Mouse (Mus musculus): ENCODE results near the gene Zfp526. TPM values are rescaled to one million over a fixed set of nuclear protein-coding genes. Genes with fewer than 3 reads are reported as not detected.
A peak's percentile ranks its signal among the peaks of the same experiment; 100 is the strongest.
"Not testable (repeated sequence)": the region's sequence is repeated elsewhere in the genome, so short reads cannot be mapped to it uniquely, and the experiment has no call there.

Gene Zfp526
- polyA plus RNA-seq, 1 experiment from 2014 or later = 2.7 TPM

DNA sequence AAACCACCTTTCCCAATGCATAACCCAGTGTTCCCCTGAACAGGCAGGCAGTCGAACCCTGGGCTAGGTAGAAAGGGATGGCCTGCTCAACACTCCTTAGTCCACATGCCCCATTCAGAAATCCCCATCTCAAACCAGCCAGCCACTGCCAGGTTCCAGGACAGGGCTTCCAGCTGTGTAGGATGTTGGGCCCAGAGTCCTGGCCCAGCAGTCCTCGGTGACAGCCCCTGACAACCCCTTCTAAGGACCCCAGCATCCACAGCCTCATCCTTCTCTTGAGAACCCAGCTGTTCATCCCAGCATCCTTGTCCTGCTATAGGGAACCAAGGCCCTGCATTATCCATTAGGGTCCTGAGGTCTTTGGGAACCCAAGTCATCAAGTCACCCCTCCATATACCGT is 26.3 kb downstream of the Zfp526 start:
- ATAC-seq (ENCODE audit: insufficient number of reproducible peaks, low FRiP score, low TSS enrichment, low read depth) = no peak
- no peaks in the 10 kb centered on the region for H3K9me3 ChIP-seq
- H3K4me2 ChIP-seq = peak overlapping the region; percentile 88
- peaks cover 35% of the 10 kb centered on the region for H3K36me3 ChIP-seq
- H3K4me3 ChIP-seq = peak overlapping the region; percentile 95
- WGBS = 10% methylated on average over 3 of the region's 3 CpGs
- H3K9ac ChIP-seq = peak overlapping the region; percentile 88
- H3K27ac ChIP-seq = peak overlapping the region; percentile 99
- peaks cover 65% of the 10 kb centered on the region for H3K4me1 ChIP-seq
- no peaks in the 10 kb centered on the region for H3K27me3 ChIP-seq

DNA sequence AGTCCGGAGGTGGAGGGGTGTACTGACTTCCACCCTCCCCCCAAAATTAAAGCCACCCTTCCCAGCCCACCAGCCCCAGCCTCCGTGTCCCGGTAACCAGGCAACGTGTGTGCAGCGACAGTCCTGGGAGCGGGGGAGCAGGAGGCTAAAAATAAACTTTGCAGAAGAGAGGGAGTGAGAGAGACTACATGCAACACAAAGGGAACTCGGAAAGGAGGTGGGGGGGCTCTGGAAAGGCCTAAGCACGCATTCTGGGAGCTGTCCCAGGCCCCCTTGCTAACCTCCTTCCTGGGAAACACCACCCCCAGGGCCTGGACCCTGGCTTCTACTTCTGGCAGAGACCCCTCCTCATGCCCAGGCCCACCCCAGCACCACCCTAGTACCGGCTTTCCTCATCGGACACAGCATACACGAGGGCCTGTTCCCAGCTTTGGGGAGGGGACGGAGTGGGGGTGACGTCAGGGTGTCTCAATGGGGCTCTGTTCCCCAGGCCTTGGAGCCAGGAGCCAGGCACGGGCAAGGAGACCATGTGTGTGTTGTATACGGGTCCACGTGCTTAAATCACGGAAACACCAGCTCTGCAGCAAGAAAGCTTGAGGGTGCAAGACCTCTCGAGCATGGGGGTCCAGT is 26.9 kb downstream of the Zfp526 start:
- Histone ChIP-seq H3K4me1 (peaks cover 64% of the 10 kb centered on the region), H3K9ac (peak overlapping the region; percentile 88), H3K27me3 (no peaks in the 10 kb centered on the region), H3K4me3 (peak overlapping the region; percentile 95), H3K4me2 (peak overlapping the region; percentile 88), H3K9me3 (no peaks in the 10 kb centered on the region), H3K27ac (peak overlapping the region; percentile 99), H3K36me3 (peaks cover 28% of the 10 kb centered on the region)
- ATAC-seq (ENCODE audit: insufficient number of reproducible peaks, low FRiP score, low TSS enrichment, low read depth) = peak; percentile 5; the same call in 1 of the 2 replicates
- WGBS = 1% methylated on average over 18 of the region's 18 CpGs

DNA sequence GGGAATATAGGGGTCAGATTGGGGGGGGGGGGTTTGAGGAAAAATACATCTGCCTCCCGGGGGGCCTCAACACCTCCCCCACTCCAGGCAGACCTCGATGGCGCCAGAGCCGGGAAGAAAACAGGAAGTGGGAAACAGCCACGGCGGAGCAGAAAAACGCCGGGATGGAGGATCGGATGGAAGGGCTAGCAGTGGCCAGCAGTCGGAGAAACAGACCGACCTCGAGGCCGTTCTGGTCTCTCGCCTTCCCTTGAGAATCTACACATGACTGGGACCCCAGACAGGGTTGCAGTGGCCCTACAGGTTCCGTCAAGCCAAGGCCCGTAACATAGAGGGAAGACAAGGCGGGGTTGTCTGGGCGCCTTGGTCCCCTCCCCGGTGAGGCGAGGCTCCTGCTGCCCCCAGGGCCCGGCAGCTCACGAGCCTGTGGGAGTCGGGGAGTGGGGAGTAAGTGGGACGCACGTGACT is 27.7 kb downstream of the Zfp526 start:
- peak overlapping the region; percentile 88 for H3K9ac ChIP-seq
- peaks cover 21% of the 10 kb centered on the region for H3K36me3 ChIP-seq
- H3K27ac ChIP-seq = peak overlapping the region; percentile 99
- no peak; the same call in 1 of the 2 replicates for ATAC-seq (ENCODE audit: insufficient number of reproducible peaks, low FRiP score, low TSS enrichment, low read depth)
- peak overlapping the region; percentile 88 for H3K4me2 ChIP-seq
- 1% methylated on average over 22 of the region's 25 CpGs for WGBS
- no peaks in the 10 kb centered on the region for H3K27me3 ChIP-seq
- H3K4me3 ChIP-seq = peak overlapping the region; percentile 95
- H3K9me3 ChIP-seq = no peaks in the 10 kb centered on the region
- H3K4me1 ChIP-seq = peaks cover 59% of the 10 kb centered on the region

DNA sequence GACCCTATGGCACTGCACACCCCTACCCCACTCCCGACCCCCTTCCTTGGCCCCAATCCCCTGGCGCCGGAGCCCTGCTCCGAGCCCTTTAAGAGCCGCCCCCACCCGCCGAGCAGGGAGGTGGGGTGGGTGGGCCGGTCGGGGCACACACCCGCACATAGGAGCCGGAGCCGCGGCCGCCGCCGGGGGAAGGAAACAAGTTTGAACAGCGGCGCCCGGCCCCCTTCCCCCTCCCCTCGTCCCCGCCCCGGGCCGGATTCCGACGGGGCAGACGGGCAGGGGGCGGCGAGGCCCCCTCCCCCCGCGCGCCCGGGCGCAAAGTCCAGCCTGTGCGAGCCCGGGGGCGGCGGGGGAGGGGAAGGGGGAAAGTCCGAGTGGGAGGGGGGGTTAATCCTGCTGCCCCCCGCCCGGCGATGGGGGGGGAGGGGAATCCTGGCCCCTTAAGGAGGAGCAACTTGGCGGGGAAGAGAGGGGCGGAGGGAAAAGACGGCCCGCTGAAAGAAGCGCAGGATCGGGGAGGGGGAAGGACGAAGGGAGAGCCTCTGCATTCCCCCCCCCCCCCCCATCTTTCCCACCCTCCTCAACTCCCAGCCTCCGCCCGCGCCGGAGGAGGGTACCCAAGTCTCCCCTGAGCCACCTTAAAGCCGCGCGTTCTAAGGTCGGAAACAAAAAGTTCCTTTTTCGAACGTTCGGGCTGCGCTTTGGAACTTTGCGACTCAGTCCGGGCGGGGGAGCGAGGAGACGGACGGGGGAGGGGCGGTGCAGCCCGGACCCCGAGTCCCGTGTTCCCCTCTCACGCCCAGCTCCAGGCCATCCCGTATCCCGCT is 28.3 kb downstream of the Zfp526 start:
- H3K4me2 ChIP-seq = peak overlapping the region; percentile 88
- peak overlapping the region; percentile 95 for H3K4me3 ChIP-seq
- H3K36me3 ChIP-seq = peaks cover 16% of the 10 kb centered on the region
- H3K27ac ChIP-seq = peak overlapping the region; percentile 99
- no peaks in the 10 kb centered on the region for H3K9me3 ChIP-seq
- peak; percentile 50 for ATAC-seq (ENCODE audit: insufficient number of reproducible peaks, low FRiP score, low TSS enrichment, low read depth)
- under 1% methylated on average over 41 of the region's 73 CpGs for WGBS
- no peaks in the 10 kb centered on the region for H3K27me3 ChIP-seq
- peak overlapping the region; percentile 88 for H3K9ac ChIP-seq
- peaks cover 53% of the 10 kb centered on the region for H3K4me1 ChIP-seq

DNA sequence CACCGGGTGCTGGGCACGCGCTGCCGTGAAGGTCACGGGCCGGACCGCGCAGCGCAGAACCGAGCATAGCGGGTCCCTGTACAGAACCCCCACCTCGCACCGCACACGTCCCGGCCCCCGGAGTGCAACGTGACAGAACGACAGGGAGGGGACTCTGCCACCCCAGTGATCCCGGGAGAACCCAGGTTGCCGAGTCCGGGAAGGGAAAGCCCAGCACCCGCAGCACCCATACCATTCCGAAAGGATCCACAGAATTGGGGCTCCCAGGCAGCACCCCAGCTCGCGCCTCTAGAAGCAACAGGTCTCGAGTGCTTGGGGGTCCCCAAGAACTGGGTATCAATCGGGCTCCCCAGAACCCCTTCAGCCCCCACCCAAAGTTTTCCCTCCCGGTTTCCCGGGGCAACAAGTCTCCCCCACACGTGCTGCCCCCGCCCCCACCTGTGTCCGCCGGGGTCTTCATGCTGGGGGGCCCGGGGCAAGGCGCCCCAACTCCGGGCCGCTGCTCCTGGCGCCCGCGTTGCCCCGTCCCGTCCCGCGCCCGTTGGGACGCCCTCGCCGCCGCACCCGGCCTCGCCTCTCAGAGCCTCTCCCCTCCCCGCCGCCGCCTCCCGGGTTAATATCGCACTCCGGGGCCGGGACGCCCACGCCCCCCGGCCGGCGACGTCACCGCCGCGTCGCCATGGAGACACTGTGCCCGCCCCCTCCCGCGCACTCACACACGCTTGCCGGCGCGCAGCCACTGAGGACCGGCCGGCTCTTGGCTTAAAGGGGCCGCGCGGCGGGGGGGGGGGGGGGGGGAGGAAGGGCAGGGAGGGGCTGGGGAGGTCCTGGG is 29.1 kb downstream of the Zfp526 start, which contains the start of gene Erf:
TSS of gene Erf (minus strand) at position 621 of the 832 bp plus-strand sequence.
- H3K4me1 ChIP-seq = peaks cover 45% of the 10 kb centered on the region
- no peaks in the 10 kb centered on the region for H3K9me3 ChIP-seq
- H3K9ac ChIP-seq = peak within 1 kb of the TSS; percentile 88
- peak within 1 kb of the TSS; percentile 95 for H3K4me3 ChIP-seq
- ATAC-seq (ENCODE audit: insufficient number of reproducible peaks, low FRiP score, low TSS enrichment, low read depth) = peak; percentile 81
- peak within 1 kb of the TSS; percentile 88 for H3K4me2 ChIP-seq
- H3K36me3 ChIP-seq = peaks cover 7% of the 10 kb centered on the region
- WGBS = under 1% methylated on average over 76 of the region's 81 CpGs
- H3K27ac ChIP-seq = peak within 1 kb of the TSS; percentile 99
- H3K27me3 ChIP-seq = no peaks in the 10 kb centered on the region

DNA sequence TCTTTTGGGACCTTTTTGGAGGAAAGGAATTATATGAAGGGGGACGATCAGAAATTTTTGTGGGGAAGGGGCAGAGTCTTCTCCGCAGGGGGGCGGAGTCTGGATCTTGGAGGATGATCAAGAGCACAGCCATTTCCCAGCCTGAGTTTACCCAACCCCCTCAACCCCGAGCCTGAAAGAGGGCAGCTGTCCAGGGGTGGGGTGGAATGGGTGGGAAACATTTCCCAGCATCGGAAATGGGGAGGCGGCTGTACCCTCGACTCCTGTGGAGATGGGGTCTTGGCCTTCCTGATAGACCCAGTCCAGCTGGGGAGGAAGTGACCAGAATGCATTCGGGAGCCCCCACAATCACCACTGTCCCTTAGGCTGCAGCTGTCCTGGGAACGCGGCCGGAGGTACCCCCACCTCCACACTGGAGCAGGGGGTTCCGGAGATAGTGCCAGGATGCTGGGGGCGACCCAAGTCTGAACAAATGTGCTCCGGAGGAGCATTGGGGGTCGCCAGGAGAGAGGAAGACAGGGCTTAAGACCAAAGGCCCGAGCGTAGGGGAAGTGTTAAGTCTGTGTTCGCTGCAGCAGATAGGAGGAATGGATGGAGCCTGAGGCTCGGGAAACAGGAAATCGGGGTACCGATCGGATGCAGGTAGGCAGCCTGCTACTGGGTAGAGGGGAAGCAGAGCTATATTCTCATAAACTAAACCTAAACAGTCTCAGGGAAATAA is 30.0 kb downstream of the Zfp526 start:
- peaks cover 36% of the 10 kb centered on the region for H3K4me1 ChIP-seq
- peak overlapping the region; percentile 99 for H3K27ac ChIP-seq
- peak; percentile 51 for ATAC-seq (ENCODE audit: insufficient number of reproducible peaks, low FRiP score, low TSS enrichment, low read depth)
- peak overlapping the region; percentile 88 for H3K4me2 ChIP-seq
- H3K9ac ChIP-seq = peak overlapping the region; percentile 48
- H3K9me3 ChIP-seq = no peaks in the 10 kb centered on the region
- H3K36me3 ChIP-seq = no peaks in the 10 kb centered on the region
- H3K4me3 ChIP-seq = peak overlapping the region; percentile 95
- no peaks in the 10 kb centered on the region for H3K27me3 ChIP-seq
- WGBS = 2% methylated on average over 22 of the region's 22 CpGs

DNA sequence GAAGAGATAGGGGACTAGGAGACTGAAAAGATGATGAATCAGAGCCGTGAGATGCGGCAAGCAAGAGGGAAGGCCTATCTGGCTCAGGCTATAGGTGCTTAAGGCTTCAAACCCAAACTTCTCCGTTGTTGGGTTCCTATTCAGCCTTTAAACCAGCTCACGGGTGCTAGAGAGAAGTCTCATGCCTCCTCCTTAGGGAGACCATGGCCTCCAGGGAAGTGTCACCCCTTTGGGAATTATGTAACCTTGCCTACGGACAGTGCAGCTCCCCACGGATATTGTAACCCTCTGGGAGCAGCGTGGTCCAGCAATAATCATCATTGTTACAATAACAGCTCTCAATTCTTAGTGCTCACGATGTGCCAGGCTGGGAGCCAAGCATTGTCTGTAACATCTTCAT is 30.6 kb downstream of the Zfp526 start:
- Histone ChIP-seq H3K9ac (peak overlapping the region; percentile 48; the same call in 1 of the 2 replicates), H3K27me3 (no peaks in the 10 kb centered on the region), H3K4me1 (peaks cover 30% of the 10 kb centered on the region), H3K4me2 (peak overlapping the region; percentile 88), H3K4me3 (peak overlapping the region; percentile 95), H3K36me3 (no peaks in the 10 kb centered on the region), H3K27ac (peak overlapping the region; percentile 99), H3K9me3 (no peaks in the 10 kb centered on the region)
- no peak for ATAC-seq (ENCODE audit: insufficient number of reproducible peaks, low FRiP score, low TSS enrichment, low read depth)
- 20% methylated on average over 8 of the region's 8 CpGs for WGBS

DNA sequence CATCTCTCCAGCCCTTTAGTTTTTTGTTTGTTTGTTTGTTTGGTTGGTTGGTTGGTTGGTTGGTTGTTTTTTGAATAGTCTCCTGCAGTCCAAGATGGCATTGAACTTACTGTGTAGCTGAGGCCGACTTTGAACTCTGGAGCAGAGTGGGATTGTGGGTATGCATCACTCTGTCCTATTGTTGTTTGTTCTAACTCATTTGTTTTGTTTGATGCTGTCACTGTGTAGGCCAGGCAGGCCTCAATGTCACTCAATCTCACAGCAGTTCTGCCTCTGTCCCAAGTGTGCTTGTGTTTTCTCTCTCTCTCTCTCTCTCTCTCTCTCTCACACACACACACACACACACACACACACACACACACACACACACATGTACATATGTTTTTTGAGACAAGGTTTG is 40.7 kb downstream of the Zfp526 start:
- no peak for ATAC-seq (ENCODE audit: insufficient number of reproducible peaks, low FRiP score, low TSS enrichment, low read depth)
- Histone ChIP-seq H3K36me3 (no peaks in the 10 kb centered on the region), H3K4me2 (no peak overlapping the region), H3K9ac (no peak overlapping the region), H3K27ac (no peak overlapping the region), H3K4me1 (peaks cover 1% of the 10 kb centered on the region), H3K27me3 (no peaks in the 10 kb centered on the region), H3K4me3 (no peak overlapping the region), H3K9me3 (no peaks in the 10 kb centered on the region)
- WGBS = 91% methylated on average over 1 of the region's 1 CpGs

DNA sequence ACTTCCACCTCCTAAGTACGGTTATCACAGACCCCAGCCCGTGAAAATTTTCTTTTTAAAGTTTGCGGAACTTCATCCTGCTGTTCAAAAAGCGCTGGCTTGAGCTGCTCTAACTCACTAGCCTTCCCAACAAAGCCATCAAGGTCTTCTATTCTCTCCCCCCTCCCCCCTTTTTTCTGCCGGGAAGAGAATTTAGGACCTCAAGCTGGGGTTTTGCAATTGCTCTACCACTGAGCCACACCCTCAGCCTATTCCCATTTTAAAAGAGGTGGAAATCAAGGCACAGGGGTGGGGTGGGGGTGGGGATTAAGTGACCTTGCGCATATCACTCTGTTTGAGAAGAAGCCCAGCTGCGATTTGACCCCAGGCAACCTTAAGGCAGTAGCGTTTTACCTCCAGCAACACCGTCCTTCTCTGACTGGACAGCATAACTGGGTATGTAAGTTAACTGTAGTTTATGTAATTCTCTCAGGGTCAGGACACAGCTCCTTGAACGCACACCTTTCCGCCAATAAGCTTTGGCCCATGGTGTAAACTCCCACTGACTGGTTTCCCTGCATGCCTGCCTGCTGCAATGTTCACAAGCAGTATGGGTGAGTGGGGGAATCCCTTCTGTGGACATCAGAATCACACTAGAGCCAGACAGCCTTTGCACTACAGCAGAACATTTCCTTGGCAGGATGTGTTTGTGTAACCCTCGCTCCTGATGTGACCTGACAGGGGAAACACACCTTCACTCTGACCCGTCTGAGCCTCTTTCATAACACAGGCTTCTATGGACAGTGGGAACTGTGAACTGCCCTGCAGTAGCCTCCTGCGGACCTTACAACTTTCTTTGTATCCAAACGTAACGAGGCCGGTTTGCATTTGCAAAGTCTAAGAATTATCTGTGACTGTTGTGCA is 43.0 kb downstream of the Zfp526 start:
- WGBS = 41% methylated on average over 17 of the region's 17 CpGs
- H3K9ac ChIP-seq = no peak overlapping the region
- no peak overlapping the region for H3K27ac ChIP-seq
- no peaks in the 10 kb centered on the region for H3K27me3 ChIP-seq
- no peak for ATAC-seq (ENCODE audit: insufficient number of reproducible peaks, low FRiP score, low TSS enrichment, low read depth)
- no peaks in the 10 kb centered on the region for H3K9me3 ChIP-seq
- no peaks in the 10 kb centered on the region for H3K36me3 ChIP-seq
- H3K4me2 ChIP-seq = no peak overlapping the region
- H3K4me1 ChIP-seq = peaks cover 11% of the 10 kb centered on the region
- H3K4me3 ChIP-seq = no peak overlapping the region

DNA sequence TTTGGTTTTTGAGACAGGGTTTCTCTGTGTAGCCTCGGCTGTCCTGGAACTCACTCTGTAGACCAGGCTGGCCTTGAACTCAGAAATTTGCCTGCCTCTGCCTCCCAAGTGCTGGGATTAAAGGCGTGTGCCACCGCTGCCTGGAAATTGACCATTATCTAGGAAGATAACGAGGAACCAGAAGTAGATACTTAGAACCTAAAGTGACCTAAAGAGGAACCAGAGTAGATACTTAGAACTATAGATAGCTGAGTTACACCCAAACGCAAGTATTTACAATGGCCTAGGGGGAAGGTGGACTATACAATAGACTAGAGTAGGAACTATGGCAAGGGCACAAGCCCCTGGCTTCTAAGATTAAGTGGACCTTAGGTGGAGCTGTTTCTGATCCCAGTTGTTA is 44.5 kb downstream of the Zfp526 start:
- H3K9ac ChIP-seq; H3K36me3 ChIP-seq; H3K4me3 ChIP-seq; H3K27me3 ChIP-seq; H3K27ac ChIP-seq; H3K9me3 ChIP-seq; H3K4me2 ChIP-seq; ATAC-seq (ENCODE audit: insufficient number of reproducible peaks, low FRiP score, low TSS enrichment, low read depth): not testable (repeated sequence)
- peaks cover 22% of the 10 kb centered on the region for H3K4me1 ChIP-seq
- WGBS = 88% methylated on average over 5 of the region's 5 CpGs
